Mouse (Mus musculus): ENCODE measurements around the gene Sgcd. TPM values are rescaled to one million over a fixed set of nuclear protein-coding genes. Genes with fewer than 3 reads are reported as not detected.

Gene Sgcd
- total and polyA plus RNA-seq, 2 experiments from 2014 or later, result 5.8 to 24.4 TPM

GRCm38 (mm10) chr11:47082517-47082916 lies 906.3 kb downstream of the Sgcd start:
- H3K36me3 ChIP-seq (replicated peaks; ENCODE audit: control insufficient read depth, insufficient read depth, low read length), result no peaks in the 10 kb centered on the region
- H3K4me1 ChIP-seq (ENCODE audit: control insufficient read depth, insufficient read depth), result no peaks in the 10 kb centered on the region
- no peaks in the 10 kb centered on the region for H3K27me3 ChIP-seq (ENCODE audit: control insufficient read depth, insufficient read depth, low read length)
- 87% methylated on average over 1 of the region's 1 CpGs for WGBS
- DNase-seq (ENCODE audit: low spot score) (no peak), ATAC-seq (ENCODE audit: insufficient read depth, low read depth) (no peak)
- no peak overlapping the region for H3K9ac ChIP-seq (replicated peaks; ENCODE audit: low read depth, low read length)
- no peak for TF ChIP-seq CTCF (IDR thresholded peaks at IDR 0.05; ENCODE audit: low read depth)
- no peak for TF ChIP-seq EP300 (IDR thresholded peaks at IDR 0.05; ENCODE audit: low read depth)
- H3K4me3 ChIP-seq (ENCODE audit: low read depth, low read length), result no peak overlapping the region
- no peak overlapping the region for H3K27ac ChIP-seq (ENCODE audit: low read depth)
- H3K4me2 ChIP-seq (ENCODE audit: low read depth, low read length), result no peak overlapping the region
- 0 out of 2 replicates have a peak, but pooled peaks cover 3% of the 10 kb centered on the region for H3K9me3 ChIP-seq (replicated peaks; ENCODE audit: control insufficient read depth, low read length)

DNA sequence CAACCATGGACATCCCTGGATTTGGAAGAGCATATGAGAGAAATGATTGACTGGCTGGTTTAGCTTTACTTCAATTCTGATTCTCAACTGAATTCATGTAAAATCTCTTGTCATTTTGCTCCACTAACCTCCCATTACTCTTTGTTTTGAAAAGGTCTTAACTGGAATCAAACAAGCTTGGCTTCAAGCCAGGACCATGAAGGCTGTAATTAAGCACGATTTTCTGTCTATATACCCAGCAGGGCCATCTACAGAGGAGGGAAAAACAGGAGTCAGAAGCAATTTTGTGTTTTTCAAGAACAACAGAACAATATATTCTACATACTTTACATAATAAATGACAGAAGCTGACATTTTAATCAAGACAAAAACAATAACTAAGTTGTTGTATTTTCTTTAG lies 915.2 kb downstream of the Sgcd start:
- H3K9me3 ChIP-seq (replicated peaks; ENCODE audit: control insufficient read depth, low read length), result no peaks in the 10 kb centered on the region
- H3K4me3 ChIP-seq (ENCODE audit: low read depth, low read length), result no peak overlapping the region
- no peak for TF ChIP-seq CTCF (IDR thresholded peaks at IDR 0.05; ENCODE audit: low read depth)
- TF ChIP-seq EP300 (IDR thresholded peaks at IDR 0.05; ENCODE audit: low read depth), result no peak
- H3K9ac ChIP-seq (replicated peaks; ENCODE audit: low read depth, low read length), result no peak overlapping the region
- WGBS, result 47% methylated on average over 1 of the region's 1 CpGs
- ATAC-seq (ENCODE audit: insufficient read depth, low read depth) (no peak), DNase-seq (ENCODE audit: low spot score) (no peak)
- no peaks in the 10 kb centered on the region for H3K4me1 ChIP-seq (ENCODE audit: control insufficient read depth, insufficient read depth)
- no peak overlapping the region for H3K4me2 ChIP-seq (ENCODE audit: low read depth, low read length)
- H3K27me3 ChIP-seq (ENCODE audit: control insufficient read depth, insufficient read depth, low read length), result no peaks in the 10 kb centered on the region
- no peaks in the 10 kb centered on the region for H3K36me3 ChIP-seq (replicated peaks; ENCODE audit: control insufficient read depth, insufficient read depth, low read length)
- no peak overlapping the region for H3K27ac ChIP-seq (ENCODE audit: low read depth)

- Histone ChIP-seq H3K27me3 (ENCODE audit: control insufficient read depth, insufficient read depth, low read length) (no peaks in the 10 kb centered on the region), H3K27ac (ENCODE audit: low read depth) (no peak overlapping the region), H3K4me2 (ENCODE audit: low read depth, low read length) (no peak overlapping the region), H3K9ac (replicated peaks; ENCODE audit: low read depth, low read length) (no peak overlapping the region), H3K4me3 (ENCODE audit: low read depth, low read length) (no peak overlapping the region), H3K4me1 (ENCODE audit: control insufficient read depth, insufficient read depth) (no peaks in the 10 kb centered on the region), H3K9me3 (replicated peaks; ENCODE audit: control insufficient read depth, low read length) (no peaks in the 10 kb centered on the region), H3K36me3 (replicated peaks; ENCODE audit: control insufficient read depth, insufficient read depth, low read length) (no peaks in the 10 kb centered on the region)
- DNase-seq (ENCODE audit: low spot score) (no peak), ATAC-seq (ENCODE audit: insufficient read depth, low read depth) (no peak)
- TF ChIP-seq CTCF (IDR thresholded peaks at IDR 0.05; ENCODE audit: low read depth) (no peak), EP300 (IDR thresholded peaks at IDR 0.05; ENCODE audit: low read depth) (no peak)
- 82% methylated on average over 2 of the region's 2 CpGs for WGBS
Measured at GRCm38 (mm10) chr11:47071161-47071560, 917.6 kb downstream of the Sgcd start.

DNA sequence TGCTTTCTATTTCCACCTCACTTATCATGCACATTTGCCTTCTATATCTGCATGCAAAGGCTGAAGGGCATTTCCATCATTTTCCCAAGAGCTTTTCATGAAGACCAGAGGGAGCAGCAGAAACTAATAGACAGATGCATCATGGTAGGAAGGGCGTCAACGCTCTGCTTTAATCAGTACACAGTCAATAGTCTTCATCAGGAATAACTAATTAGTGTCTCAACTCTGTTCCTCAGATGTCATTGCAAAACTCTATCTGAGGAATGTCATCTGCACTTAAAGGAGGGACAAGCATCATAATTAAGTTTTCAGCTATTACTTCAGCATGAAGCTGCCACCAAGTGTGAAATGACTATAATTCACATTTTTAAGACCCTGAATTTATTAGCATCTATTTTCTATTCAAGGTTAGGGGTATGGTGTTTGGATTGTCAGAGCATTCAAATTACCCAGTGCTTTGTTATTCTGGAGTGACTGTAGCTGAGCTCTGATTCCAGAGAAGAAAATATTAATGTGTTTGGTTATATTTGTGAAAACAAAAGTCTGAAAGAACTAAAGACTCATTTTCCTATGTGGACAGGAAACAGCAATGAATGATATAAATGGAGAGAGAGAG lies 918.9 kb downstream of the Sgcd start:
- TF ChIP-seq CTCF (IDR thresholded peaks at IDR 0.05; ENCODE audit: low read depth) (no peak), EP300 (IDR thresholded peaks at IDR 0.05; ENCODE audit: low read depth) (no peak)
- ATAC-seq (ENCODE audit: insufficient read depth, low read depth), result no peak

DNA sequence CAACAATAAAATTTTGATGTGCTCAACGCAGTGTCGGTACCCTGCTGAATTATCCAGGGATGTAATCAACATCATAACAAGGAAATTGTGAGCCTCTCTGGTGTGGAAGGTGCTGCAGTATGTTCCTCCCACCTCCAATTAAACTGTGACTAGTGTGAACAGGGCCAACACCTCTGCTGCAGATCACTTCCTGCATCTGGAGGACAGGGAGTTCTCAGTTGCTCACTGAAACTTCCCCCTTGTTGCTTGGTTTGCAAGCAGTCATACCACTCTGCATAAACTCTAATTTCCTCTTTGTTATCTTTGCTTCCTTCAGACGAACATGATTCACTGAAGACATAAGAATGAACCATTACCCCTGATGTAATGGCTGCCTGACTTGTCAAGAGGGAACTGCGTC lies 925.1 kb downstream of the Sgcd start:
- no peak for TF ChIP-seq EP300 (IDR thresholded peaks at IDR 0.05; ENCODE audit: low read depth)
- TF ChIP-seq CTCF (IDR thresholded peaks at IDR 0.05; ENCODE audit: low read depth), result no peak
- Histone ChIP-seq H3K9me3 (replicated peaks; ENCODE audit: control insufficient read depth, low read length) (no peaks in the 10 kb centered on the region), H3K9ac (replicated peaks; ENCODE audit: low read depth, low read length) (no peak overlapping the region), H3K4me3 (ENCODE audit: low read depth, low read length) (no peak overlapping the region), H3K4me1 (ENCODE audit: control insufficient read depth, insufficient read depth) (no peaks in the 10 kb centered on the region), H3K36me3 (replicated peaks; ENCODE audit: control insufficient read depth, insufficient read depth, low read length) (no peaks in the 10 kb centered on the region), H3K27me3 (ENCODE audit: control insufficient read depth, insufficient read depth, low read length) (no peaks in the 10 kb centered on the region), H3K27ac (ENCODE audit: low read depth) (no peak overlapping the region), H3K4me2 (ENCODE audit: low read depth, low read length) (no peak overlapping the region)
- ATAC-seq (ENCODE audit: insufficient read depth, low read depth) (no peak), DNase-seq (ENCODE audit: low spot score) (no peak)
- WGBS, result 53% methylated on average over 4 of the region's 4 CpGs

More for the DNA sequence above, 918.9 kb downstream of the Sgcd start:
- 90% methylated on average over 2 of the region's 2 CpGs for WGBS
- H3K27me3 ChIP-seq (ENCODE audit: control insufficient read depth, insufficient read depth, low read length), result no peaks in the 10 kb centered on the region
- H3K9me3 ChIP-seq (replicated peaks; ENCODE audit: control insufficient read depth, low read length), result no peaks in the 10 kb centered on the region
- H3K36me3 ChIP-seq (replicated peaks; ENCODE audit: control insufficient read depth, insufficient read depth, low read length), result no peaks in the 10 kb centered on the region
- no peak overlapping the region for H3K27ac ChIP-seq (ENCODE audit: low read depth)
- H3K4me3 ChIP-seq (ENCODE audit: low read depth, low read length), result no peak overlapping the region
- DNase-seq (ENCODE audit: low spot score), result no peak
- H3K4me2 ChIP-seq (ENCODE audit: low read depth, low read length), result no peak overlapping the region
- H3K4me1 ChIP-seq (ENCODE audit: control insufficient read depth, insufficient read depth), result no peaks in the 10 kb centered on the region
- no peak overlapping the region for H3K9ac ChIP-seq (replicated peaks; ENCODE audit: low read depth, low read length)

DNA sequence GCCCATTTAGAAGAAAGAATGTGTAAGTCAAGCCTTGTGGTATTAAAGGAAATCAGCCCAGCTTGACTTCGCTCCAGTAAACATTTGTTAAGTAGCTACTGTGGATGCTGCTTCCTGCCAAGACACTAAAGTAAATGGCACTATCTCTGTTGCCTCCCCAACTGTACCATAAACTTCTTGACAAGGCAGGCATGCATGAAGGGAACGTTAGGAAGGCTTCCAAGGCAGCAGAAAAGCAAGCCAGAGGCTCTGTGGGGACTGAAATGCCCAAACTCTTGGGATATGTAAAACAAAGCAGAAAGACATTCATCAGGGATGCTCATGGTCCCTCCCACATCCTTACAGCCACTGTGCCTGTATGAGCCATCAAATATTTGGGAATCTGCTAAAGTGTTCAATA lies 938.4 kb downstream of the Sgcd start:
- no peak for TF ChIP-seq EP300 (IDR thresholded peaks at IDR 0.05; ENCODE audit: low read depth)
- no peak for TF ChIP-seq CTCF (IDR thresholded peaks at IDR 0.05; ENCODE audit: low read depth)
- Histone ChIP-seq H3K9me3 (replicated peaks; ENCODE audit: control insufficient read depth, low read length) (no peaks in the 10 kb centered on the region), H3K4me1 (ENCODE audit: control insufficient read depth, insufficient read depth) (peaks cover 12% of the 10 kb centered on the region; the same call in 1 of the 2 replicates), H3K4me2 (ENCODE audit: low read depth, low read length) (no peak overlapping the region), H3K4me3 (ENCODE audit: low read depth, low read length) (no peak overlapping the region), H3K27ac (ENCODE audit: low read depth) (no peak overlapping the region), H3K36me3 (replicated peaks; ENCODE audit: control insufficient read depth, insufficient read depth, low read length) (no peaks in the 10 kb centered on the region), H3K27me3 (ENCODE audit: control insufficient read depth, insufficient read depth, low read length) (no peaks in the 10 kb centered on the region), H3K9ac (replicated peaks; ENCODE audit: low read depth, low read length) (no peak overlapping the region)
- 59% methylated on average over 2 of the region's 2 CpGs for WGBS
- DNase-seq (ENCODE audit: low spot score) (no peak), ATAC-seq (ENCODE audit: insufficient read depth, low read depth) (no peak)

Data from heart, postnatal 0 days (tissue).